8 mouse cellular contexts compared by ENCODE assay signal in genomic region chrX:85049593-85049992, GRCm38 (mm10).
A peak's percentile ranks its signal among the peaks of the same experiment; 100 is the strongest.
DNase-seq lines count a peak whose midpoint lies in the region; ATAC-seq lines count a peak whose summit lies in the region.

No protein-coding gene starts in this region.

- H3K9me3 ChIP-seq in hindbrain, embryonic 10.5 days = no peaks in the 10 kb centered on the region
- no peaks in the 10 kb centered on the region for H3K9me3 ChIP-seq in hindbrain, embryonic 11.5 days (ENCODE audit: control insufficient read depth, low read length)
- no peaks in the 10 kb centered on the region for H3K9me3 ChIP-seq in heart, embryonic 13.5 days
- H3K9me3 ChIP-seq in limb, embryonic 15.5 days = no peaks in the 10 kb centered on the region

- no peak for DNase-seq in hindbrain, embryonic 10.5 days (ENCODE audit: low spot score)
- no peak for DNase-seq in hindbrain, embryonic 11.5 days (ENCODE audit: low spot score)
- DNase-seq in retina, embryonic 14.5 days (ENCODE audit: low spot score) = peak; percentile 7
- no peak for DNase-seq in B cell, adult 2 months
- no peak for DNase-seq in spleen, postnatal 36 days (ENCODE audit: low spot score in 2 of 2)
- DNase-seq in right cerebral cortex, postnatal 4 days = no peak

- ATAC-seq in hindbrain, embryonic 11.5 days (ENCODE audit: low FRiP score) = no peak
- ATAC-seq in heart, embryonic 13.5 days (ENCODE audit: extremely low read depth, insufficient number of reproducible peaks, low FRiP score, low TSS enrichment) = no peak
- no peak for ATAC-seq in limb, embryonic 15.5 days (ENCODE audit: insufficient number of reproducible peaks, low FRiP score, low TSS enrichment, low read depth)

- no peak overlapping the region for H3K27ac ChIP-seq in hindbrain, embryonic 10.5 days
- H3K27ac ChIP-seq in hindbrain, embryonic 11.5 days (ENCODE audit: low read depth, low read length) = no peak overlapping the region
- H3K27ac ChIP-seq in heart, embryonic 13.5 days (replicated peaks) = no peak overlapping the region
- H3K27ac ChIP-seq in limb, embryonic 15.5 days = no peak overlapping the region

- H3K9ac ChIP-seq in hindbrain, embryonic 11.5 days (ENCODE audit: low read depth, low read length) = no peak overlapping the region
- 0 out of 2 replicates have a peak overlapping the region, but pooled peaks have one; percentile 85 for H3K9ac ChIP-seq in heart, embryonic 13.5 days
- no peak overlapping the region for H3K9ac ChIP-seq in limb, embryonic 15.5 days

- no peaks in the 10 kb centered on the region for H3K36me3 ChIP-seq in hindbrain, embryonic 10.5 days
- H3K36me3 ChIP-seq in hindbrain, embryonic 11.5 days (ENCODE audit: control insufficient read depth, insufficient read depth, low read length) = no peaks in the 10 kb centered on the region
- no peaks in the 10 kb centered on the region for H3K36me3 ChIP-seq in heart, embryonic 13.5 days
- H3K36me3 ChIP-seq in limb, embryonic 15.5 days = no peaks in the 10 kb centered on the region

- H3K4me3 ChIP-seq in hindbrain, embryonic 10.5 days = peak overlapping the region; percentile 62
- H3K4me3 ChIP-seq in hindbrain, embryonic 11.5 days (ENCODE audit: low read depth, low read length) = no peak overlapping the region
- H3K4me3 ChIP-seq in heart, embryonic 13.5 days = peak overlapping the region; percentile 65
- H3K4me3 ChIP-seq in limb, embryonic 15.5 days = peak overlapping the region; percentile 55; the same call in 1 of the 2 replicates

- no peaks in the 10 kb centered on the region for H3K4me1 ChIP-seq in hindbrain, embryonic 10.5 days (replicated peaks)
- H3K4me1 ChIP-seq in hindbrain, embryonic 11.5 days (replicated peaks; ENCODE audit: control insufficient read depth, insufficient read depth, low read length) = no peaks in the 10 kb centered on the region
- no peaks in the 10 kb centered on the region for H3K4me1 ChIP-seq in heart, embryonic 13.5 days
- no peaks in the 10 kb centered on the region for H3K4me1 ChIP-seq in limb, embryonic 15.5 days

- WGBS in hindbrain, embryonic 10.5 days = 37% methylated on average over 3 of the region's 3 CpGs
- WGBS in hindbrain, embryonic 11.5 days = 35% methylated on average over 3 of the region's 3 CpGs
- WGBS in heart, embryonic 13.5 days = 50% methylated on average over 3 of the region's 3 CpGs
- 62% methylated on average over 3 of the region's 3 CpGs for WGBS in limb, embryonic 15.5 days

- H3K4me2 ChIP-seq in hindbrain, embryonic 11.5 days (replicated peaks; ENCODE audit: low read depth, low read length) = no peak overlapping the region
- H3K4me2 ChIP-seq in heart, embryonic 13.5 days = peak overlapping the region; percentile 72
- H3K4me2 ChIP-seq in limb, embryonic 15.5 days = peak overlapping the region; percentile 52; the same call in 1 of the 2 replicates

- peaks cover 30% of the 10 kb centered on the region for H3K27me3 ChIP-seq in hindbrain, embryonic 10.5 days (ENCODE audit: insufficient read depth, poor library complexity, severe bottlenecking)
- H3K27me3 ChIP-seq in hindbrain, embryonic 11.5 days (ENCODE audit: control insufficient read depth, insufficient read depth, low read length) = no peaks in the 10 kb centered on the region
- H3K27me3 ChIP-seq in heart, embryonic 13.5 days (replicated peaks) = 0 out of 2 replicates have a peak, but pooled peaks cover 5% of the 10 kb centered on the region
- no peaks in the 10 kb centered on the region for H3K27me3 ChIP-seq in limb, embryonic 15.5 days
